Mouse (Mus musculus) hindbrain, embryonic 11.5 days (tissue): ENCODE measurements around the gene Pde4a. TPM values are rescaled to one million over a fixed set of nuclear protein-coding genes. Genes with fewer than 3 reads are reported as not detected.

ENCODE experiments used
- ATAC-seq: fragments of 200-750 bp; cut with Nextera tagmentation; 2 replicates; pipeline ENCODE4 v1.8.0; 2017; ENCODE audit warnings: mild to moderate bottlenecking, moderate TSS enrichment, moderate library complexity; ENCODE audit not compliant: low FRiP score
- DNase-seq: peaks from one replicate; pipeline ENCODE4 v3.0.0-alpha.2; 2015; ENCODE audit warnings: low spot score
- H3K27ac ChIP-seq: fragments of 300-500 bp; sonication (generic); 2 replicates; pipeline ENCODE4 v1.5.1; 2014; ENCODE audit warnings: mild to moderate bottlenecking, low read depth, low read length
- H3K27me3 ChIP-seq: fragments of 300-500 bp; sonication (generic); 2 replicates; pipeline ENCODE4 v1.6.1; 2014; ENCODE audit warnings: mild to moderate bottlenecking, low read length, moderate library complexity, mixed read lengths; ENCODE audit not compliant: control insufficient read depth, insufficient read depth
- H3K36me3 ChIP-seq: fragments of 300-500 bp; sonication (generic); 2 replicates; pipeline ENCODE4 v1.6.1; 2014; ENCODE audit warnings: mild to moderate bottlenecking, low read length, moderate library complexity, mixed read lengths; ENCODE audit not compliant: control insufficient read depth, insufficient read depth
- H3K4me1 ChIP-seq: fragments of 300-500 bp; sonication (generic); replicated peaks from 2 replicates; pipeline ENCODE4 v1.6.1; 2014; ENCODE audit warnings: low read length, mixed read lengths; ENCODE audit not compliant: control insufficient read depth, insufficient read depth
- H3K4me2 ChIP-seq: fragments of 300-500 bp; sonication (generic); replicated peaks from 2 replicates; pipeline ENCODE4 v1.6.1; 2014; ENCODE audit warnings: mild to moderate bottlenecking, low read depth, low read length
- H3K4me3 ChIP-seq: fragments of 300-500 bp; sonication (generic); 2 replicates; pipeline ENCODE4 v1.5.1; 2014; ENCODE audit warnings: low read depth, low read length
- H3K9ac ChIP-seq: fragments of 300-500 bp; sonication (generic); 2 replicates; pipeline ENCODE4 v1.6.1; 2014; ENCODE audit warnings: low read depth, low read length
- H3K9me3 ChIP-seq: fragments of 300-500 bp; sonication (generic); 2 replicates; pipeline ENCODE4 v1.6.1; 2016; ENCODE audit warnings: low read length; ENCODE audit not compliant: control insufficient read depth
- WGBS: fragments of 180-500 bp; shearing (Covaris S2); extraction: QIAGEN DNeasy Blood & Tissue Kit; methylation state at CpG from one replicate; pipeline ENCODE4 v1.1.7; 2014; 5-methylcytosine and 5-hydroxymethylcytosine counted together
- polyA plus RNA-seq: library from polyadenylated mRNA; unstranded; fragments of >200 nt; fragmentation: Nextera tagmentation; extraction: Ambion mirVana; gene quantifications from 2 replicates; pipeline ENCODE4 v1.2.1, GENCODE M21; 2014

Gene Pde4a
- polyA plus RNA-seq, 1 experiment from 2014 or later = 5.7 TPM

DNA sequence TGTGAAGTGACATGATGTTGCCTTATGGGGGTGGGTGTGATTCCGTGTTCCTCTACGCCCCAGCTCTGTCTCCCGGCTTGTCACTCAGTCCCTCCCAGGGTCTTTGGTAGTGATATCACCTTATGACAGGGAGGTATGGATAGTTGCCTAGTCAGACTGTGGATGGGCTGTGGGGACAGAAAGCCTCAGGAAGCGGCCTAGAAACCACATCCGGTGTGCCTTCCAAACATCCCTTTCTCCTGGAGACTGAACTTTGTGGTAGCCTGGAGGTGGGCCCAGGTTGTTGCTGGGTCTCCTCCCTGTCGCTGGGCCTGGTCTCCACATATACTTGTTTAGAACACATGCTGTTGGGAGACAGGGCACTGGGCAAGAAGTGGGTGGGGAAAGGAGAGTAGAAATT, 17.9 kb downstream of the Pde4a start:
- Histone ChIP-seq H3K9me3 (no peaks in the 10 kb centered on the region), H3K27ac (no peak overlapping the region), H3K4me3 (no peak overlapping the region), H3K4me1 (0 out of 2 replicates have a peak, but pooled peaks cover 2% of the 10 kb centered on the region), H3K9ac (no peak overlapping the region), H3K27me3 (peaks cover 18% of the 10 kb centered on the region), H3K36me3 (no peaks in the 10 kb centered on the region), H3K4me2 (no peak overlapping the region; the same call in 1 of the 2 replicates)
- ATAC-seq (no peak), DNase-seq (no peak)
- 82% methylated on average over 6 of the region's 6 CpGs for WGBS

DNA sequence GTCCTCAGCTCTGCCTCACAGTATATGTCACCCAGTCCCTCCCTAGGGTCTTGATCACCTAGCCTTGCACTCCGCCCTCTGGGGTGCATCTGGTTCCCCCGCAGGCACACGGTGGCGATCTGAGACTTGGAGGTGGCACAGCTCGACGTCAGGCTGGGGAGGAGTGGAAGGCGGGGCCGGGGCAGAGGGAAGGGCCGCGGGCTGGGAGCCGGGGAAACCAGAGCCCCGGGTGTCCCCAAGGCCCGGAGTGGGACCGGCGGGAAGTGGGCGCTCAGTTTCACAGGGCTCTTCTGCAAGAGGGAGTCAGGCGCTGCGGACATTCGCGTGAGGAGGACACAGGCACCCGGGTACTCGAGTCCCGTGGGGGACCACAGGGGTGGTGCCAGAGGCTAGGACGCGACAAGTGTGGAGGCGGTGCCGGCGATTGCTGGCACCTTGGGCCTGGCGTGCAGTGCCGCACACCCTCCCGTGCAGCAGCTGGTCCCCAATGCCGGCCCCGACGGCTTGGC, 18.4 kb downstream of the Pde4a start:
- no peak overlapping the region for H3K9ac ChIP-seq
- peak overlapping the region; percentile 29 for H3K4me2 ChIP-seq
- no peaks in the 10 kb centered on the region for H3K9me3 ChIP-seq
- DNase-seq = no peak
- no peak; the same call in 1 of the 2 replicates for ATAC-seq
- 5% methylated on average over 34 of the region's 34 CpGs for WGBS
- H3K4me1 ChIP-seq = 0 out of 2 replicates have a peak, but pooled peaks cover 2% of the 10 kb centered on the region
- H3K36me3 ChIP-seq = no peaks in the 10 kb centered on the region
- peaks cover 18% of the 10 kb centered on the region for H3K27me3 ChIP-seq
- peak overlapping the region; percentile 6; the same call in 1 of the 2 replicates for H3K4me3 ChIP-seq
- no peak overlapping the region for H3K27ac ChIP-seq

DNA sequence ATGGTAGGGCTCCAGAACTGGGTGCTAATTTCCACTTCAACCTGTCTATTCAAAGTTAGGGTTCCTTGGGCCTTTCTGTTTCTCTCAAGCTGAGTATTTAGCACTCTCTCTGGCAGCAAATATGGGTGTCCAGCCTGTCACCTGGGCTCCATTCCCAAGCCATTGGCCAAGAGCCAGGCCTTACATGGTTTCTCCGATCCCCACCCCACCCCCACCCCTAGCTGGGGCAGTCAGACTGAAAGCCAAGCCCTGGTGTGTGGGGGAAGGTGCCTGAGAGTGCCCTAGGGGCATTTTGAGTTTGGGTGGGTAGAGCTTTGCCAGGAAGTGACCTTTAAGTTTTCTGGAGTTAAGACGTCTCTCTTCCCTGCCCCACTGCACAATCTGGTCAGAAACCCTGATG, 19.2 kb downstream of the Pde4a start:
- ATAC-seq = no peak

DNA sequence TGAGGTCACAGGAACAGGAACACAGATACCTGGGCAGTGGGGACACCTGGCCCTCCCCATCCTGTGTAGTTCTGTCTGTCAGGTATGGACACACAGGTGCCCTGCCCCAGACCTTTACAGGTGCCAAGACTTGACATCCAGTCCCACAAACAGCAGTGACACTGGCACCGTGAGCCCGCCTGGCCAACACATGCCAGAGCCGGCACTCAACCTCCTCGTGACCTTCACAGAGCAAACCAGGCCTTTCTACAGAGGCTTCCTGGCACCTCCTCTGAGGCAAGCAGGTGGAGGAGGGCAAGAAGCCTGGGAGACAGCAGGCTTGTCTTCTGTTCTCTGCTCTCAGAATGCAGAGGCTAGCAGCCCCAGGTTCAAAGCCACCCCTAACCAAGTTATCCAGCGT, 19.9 kb downstream of the Pde4a start:
- H3K4me1 ChIP-seq = 0 out of 2 replicates have a peak, but pooled peaks cover 2% of the 10 kb centered on the region
- WGBS = 89% methylated on average over 5 of the region's 5 CpGs
- H3K27ac ChIP-seq = no peak overlapping the region
- peaks cover 18% of the 10 kb centered on the region for H3K27me3 ChIP-seq
- no peak for DNase-seq
- H3K4me2 ChIP-seq = no peak overlapping the region
- no peak overlapping the region for H3K9ac ChIP-seq
- no peak overlapping the region for H3K4me3 ChIP-seq
- no peak for ATAC-seq
- H3K36me3 ChIP-seq = no peaks in the 10 kb centered on the region
- H3K9me3 ChIP-seq = no peaks in the 10 kb centered on the region

More for the DNA sequence above, 19.2 kb downstream of the Pde4a start:
- DNase-seq = no peak
- Histone ChIP-seq H3K27me3 (peaks cover 18% of the 10 kb centered on the region), H3K36me3 (no peaks in the 10 kb centered on the region), H3K9ac (no peak overlapping the region), H3K9me3 (no peaks in the 10 kb centered on the region), H3K4me1 (0 out of 2 replicates have a peak, but pooled peaks cover 2% of the 10 kb centered on the region), H3K4me3 (no peak overlapping the region), H3K4me2 (no peak overlapping the region), H3K27ac (no peak overlapping the region)
- 48% methylated on average over 2 of the region's 2 CpGs for WGBS

DNA sequence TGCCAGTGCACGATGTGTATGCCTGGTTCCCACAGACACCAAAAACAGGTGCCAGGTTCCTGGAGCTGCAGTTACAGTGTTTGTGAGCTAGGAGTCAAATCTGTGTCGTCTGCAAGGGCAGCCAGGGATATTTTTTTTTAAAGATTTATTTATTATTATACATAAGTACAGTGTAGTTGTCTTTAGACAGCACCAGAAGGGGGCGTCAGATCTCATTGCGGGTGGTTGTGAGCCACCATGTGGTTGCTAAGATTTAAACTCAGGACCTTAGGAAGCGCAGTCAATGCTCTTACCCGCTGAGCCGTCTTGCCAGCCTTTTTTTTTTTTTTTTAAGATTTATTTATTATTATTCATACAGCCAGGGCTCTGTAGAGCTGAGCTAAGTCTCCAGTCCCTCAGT, 24.4 kb downstream of the Pde4a start:
- Histone ChIP-seq H3K4me3 (no peak overlapping the region), H3K4me2 (no peak overlapping the region), H3K27me3 (0 out of 2 replicates have a peak, but pooled peaks cover under 1% of the 10 kb centered on the region), H3K4me1 (no peaks in the 10 kb centered on the region), H3K36me3 (no peaks in the 10 kb centered on the region), H3K9ac (no peak overlapping the region), H3K9me3 (no peaks in the 10 kb centered on the region), H3K27ac (no peak overlapping the region)
- ATAC-seq = no peak
- 52% methylated on average over 7 of the region's 7 CpGs for WGBS
- DNase-seq = no peak

DNA sequence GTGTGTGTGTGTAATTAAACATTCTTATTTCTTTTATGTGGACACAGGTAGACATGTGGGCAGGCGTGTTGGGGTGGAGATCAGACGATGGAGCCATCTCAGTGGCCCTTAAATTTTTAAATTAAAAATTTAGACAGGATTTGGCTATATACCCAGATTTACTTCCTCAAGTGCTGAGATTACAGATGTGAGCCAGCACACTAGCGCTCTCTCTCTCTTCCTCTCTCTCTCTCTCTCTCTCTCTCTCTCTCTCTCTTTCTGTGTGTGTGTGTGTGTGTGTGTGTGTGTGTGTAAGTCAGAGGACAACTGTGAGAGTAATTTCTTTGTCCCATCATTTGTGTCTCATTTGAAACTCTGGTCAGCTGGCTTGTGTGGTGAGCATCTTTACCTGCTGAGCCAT, 25.2 kb downstream of the Pde4a start:
- Histone ChIP-seq H3K27ac (no peak overlapping the region), H3K36me3 (no peaks in the 10 kb centered on the region), H3K4me1 (no peaks in the 10 kb centered on the region), H3K9me3 (no peaks in the 10 kb centered on the region), H3K4me3 (no peak overlapping the region), H3K27me3 (no peaks in the 10 kb centered on the region), H3K9ac (no peak overlapping the region), H3K4me2 (no peak overlapping the region)
- ATAC-seq (no peak), DNase-seq (no peak)
- 70% methylated on average over 3 of the region's 3 CpGs for WGBS

DNA sequence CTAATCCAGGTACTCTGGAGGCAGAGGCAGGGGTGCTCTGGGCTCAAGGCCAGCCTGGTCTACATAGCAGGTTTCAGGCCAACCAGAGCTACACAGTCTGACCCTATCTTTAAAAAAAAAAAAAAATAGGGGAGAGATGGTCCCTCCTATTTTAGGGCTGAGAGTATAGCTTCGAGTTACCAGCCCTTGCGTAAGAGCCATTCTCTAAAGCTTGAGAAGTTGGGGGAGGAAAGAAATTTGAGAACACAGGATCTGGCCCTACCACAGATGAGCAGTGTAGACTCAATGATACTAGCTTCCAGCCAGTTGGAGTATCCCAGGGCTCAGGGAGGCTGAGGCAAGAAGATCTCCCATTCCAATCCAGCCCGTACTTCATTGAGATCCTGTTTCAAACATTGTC, 28.3 kb downstream of the Pde4a start:
- H3K9me3 ChIP-seq = no peaks in the 10 kb centered on the region
- ATAC-seq (no peak), DNase-seq (no peak)
- no peaks in the 10 kb centered on the region for H3K36me3 ChIP-seq
- WGBS = 90% methylated on average over 3 of the region's 3 CpGs
- H3K4me3 ChIP-seq = no peak overlapping the region
- no peak overlapping the region for H3K27ac ChIP-seq
- H3K4me1 ChIP-seq = peaks cover 13% of the 10 kb centered on the region
- no peaks in the 10 kb centered on the region for H3K27me3 ChIP-seq
- no peak overlapping the region for H3K9ac ChIP-seq
- H3K4me2 ChIP-seq = no peak overlapping the region

DNA sequence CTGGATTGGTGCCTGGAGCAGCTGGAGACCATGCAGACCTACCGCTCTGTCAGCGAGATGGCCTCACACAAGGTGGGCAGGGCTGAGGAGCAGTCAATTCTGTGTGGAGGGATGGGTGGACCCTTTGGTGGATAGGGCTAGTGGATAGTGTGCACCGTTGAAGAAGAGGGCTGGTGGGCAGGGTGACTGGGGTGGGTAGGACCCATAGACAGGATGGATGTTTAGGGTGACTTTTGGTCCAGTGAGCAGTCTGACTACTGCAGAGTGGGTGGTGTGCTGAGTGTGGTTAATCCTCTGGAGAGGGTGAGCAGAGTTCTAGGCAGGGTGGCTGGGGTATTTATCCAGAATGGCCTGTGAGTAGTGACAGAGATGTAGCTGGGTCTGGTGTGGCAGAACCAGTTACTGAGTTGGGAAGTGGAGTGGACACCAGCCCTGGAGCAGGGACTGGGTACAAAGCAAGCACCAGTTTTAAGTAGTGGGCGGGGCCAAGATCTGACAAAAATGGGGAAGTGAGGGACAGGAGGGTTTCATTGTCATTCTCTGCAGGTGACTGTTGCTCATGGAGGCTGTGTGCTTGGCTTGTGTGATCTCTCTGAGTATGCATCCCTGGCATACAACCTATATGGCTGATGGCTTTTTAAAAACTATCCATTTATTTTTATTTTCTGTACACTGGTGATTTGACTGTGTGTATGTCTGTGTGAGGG, 29.4 kb downstream of the Pde4a start:
- DNase-seq = no peak
- WGBS = 75% methylated on average over 4 of the region's 4 CpGs
- no peak overlapping the region for H3K27ac ChIP-seq
- no peak for ATAC-seq
- no peaks in the 10 kb centered on the region for H3K36me3 ChIP-seq
- H3K9ac ChIP-seq = no peak overlapping the region
- peaks cover 13% of the 10 kb centered on the region for H3K4me1 ChIP-seq
- no peak overlapping the region for H3K4me3 ChIP-seq
- no peaks in the 10 kb centered on the region for H3K9me3 ChIP-seq
- H3K4me2 ChIP-seq = no peak overlapping the region
- no peaks in the 10 kb centered on the region for H3K27me3 ChIP-seq
